Mouse (Mus musculus): ENCODE data around the gene Timm50. TPM values are rescaled to one million over a fixed set of nuclear protein-coding genes. Genes with fewer than 3 reads are reported as not detected.

Gene Timm50
- 64.2 and 71.4 TPM in 2 replicates for polyA plus RNA-seq (2012; rRNA removed)

DNA sequence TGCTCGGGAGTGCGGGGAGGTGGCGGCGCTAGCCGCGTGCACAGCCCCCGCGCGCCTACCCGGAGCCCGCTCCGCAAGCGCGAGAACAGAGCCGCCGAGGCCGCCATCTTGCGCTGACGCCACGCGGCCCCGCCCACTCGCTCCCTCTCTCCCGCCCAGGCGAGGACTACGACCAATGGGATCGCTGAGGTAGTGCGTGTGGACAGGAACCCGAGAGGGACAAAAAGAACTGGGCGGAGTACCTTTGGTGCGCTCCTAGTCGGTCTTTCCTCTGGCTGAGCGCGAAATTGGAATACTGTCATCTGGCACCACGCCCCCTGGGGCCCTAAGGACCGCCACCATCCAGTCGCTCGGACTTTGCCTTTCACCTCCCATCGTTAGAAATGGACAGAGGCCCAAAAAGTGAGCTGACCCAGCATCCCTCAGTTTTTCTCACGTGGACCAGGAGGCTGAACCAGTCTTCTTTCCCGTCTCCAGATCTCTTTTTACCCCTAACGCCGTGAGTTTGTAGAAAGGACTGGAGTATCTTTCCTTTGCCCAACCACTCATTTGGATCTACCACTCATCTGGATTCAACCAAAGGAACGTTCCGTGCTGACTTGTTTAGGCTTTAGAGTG lies at the start of gene Timm50:
Gene Timm50 (minus strand): TSS at position 147 of the 618 bp plus-strand sequence.

DNA sequence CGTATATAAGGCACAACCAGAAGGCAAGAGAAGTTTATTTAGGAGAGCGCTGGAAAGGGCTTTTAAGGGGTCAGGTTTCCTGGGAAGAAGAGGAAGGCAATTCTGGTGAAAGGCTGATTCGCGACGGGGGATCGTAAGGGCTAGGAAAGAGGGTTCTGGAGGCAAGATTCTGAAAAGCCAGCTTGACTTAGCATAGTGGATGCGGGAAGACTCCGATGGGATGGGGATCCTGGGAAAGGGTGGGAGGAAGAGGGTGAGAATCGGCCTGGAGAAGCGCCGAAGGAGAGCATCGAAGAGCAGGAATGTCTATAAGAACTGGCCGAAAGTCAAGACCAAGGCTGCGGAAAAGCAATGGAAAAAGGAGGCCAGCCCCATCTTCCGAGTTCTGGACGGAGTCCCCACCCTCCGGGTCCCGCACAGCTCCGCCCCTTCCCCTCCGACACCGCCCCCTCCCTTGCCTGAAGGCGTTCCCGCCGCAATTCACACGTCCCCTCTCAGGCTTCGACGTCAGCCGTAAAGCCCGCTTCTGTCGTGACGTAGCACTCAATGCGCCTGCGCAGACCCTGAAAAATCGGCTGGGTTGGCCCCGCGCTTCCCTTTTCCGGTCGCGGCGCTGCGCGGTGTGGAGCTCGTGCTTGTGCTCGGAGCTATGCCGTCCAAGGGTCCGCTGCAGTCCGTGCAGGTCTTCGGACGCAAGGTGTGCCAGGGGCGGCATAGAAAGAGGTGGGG lies 38.4 kb upstream of the Timm50 start, which contains the start of gene Rps16:
Gene Rps16 (plus strand): TSS at position 498 of the 729 bp plus-strand sequence.

DNA sequence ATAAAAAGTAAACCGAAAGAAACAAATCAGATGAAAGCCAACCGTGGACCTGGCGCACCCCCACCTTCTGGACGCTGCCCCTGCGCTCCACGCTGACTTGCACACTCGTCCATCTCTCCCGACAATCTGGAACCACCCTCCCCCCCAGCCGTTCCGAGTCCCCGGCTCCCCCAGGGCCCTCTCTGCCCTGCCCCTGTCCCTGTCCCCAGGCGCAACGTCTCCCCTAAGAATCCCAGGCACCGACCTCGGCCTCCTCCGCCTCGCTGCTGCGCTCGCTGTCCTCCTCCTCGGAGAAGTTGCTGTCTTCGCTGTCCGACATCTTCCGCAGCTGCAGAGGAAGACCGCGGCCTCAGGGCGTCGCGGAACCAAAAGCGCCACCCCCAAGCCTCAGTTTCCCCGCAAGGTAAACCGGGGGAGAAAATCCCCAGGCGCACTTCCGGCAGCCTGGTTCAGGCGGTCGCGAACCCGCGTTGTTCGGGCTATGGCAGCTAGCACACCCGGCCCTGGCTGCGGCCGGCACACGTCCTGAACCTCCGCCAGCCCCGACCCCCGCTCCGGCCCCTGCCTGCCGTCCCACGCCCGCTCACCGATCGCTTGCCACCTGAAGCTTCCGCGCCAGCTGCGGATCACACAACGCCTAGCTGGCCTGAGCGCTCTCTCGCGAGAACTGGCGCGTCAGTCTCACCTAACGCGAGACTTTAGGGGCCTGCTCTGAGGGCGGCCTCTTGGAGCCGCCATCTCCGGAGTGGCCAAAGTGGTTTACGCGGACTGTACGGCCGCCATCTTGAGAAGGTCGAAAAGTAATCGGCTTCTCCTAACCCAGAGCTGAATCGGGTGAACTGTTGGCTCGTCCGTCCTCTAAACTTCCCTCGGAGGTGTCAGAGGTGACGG lies 26.5 kb upstream of the Timm50 start, which contains the start of gene Supt5:
Gene Supt5 (minus strand): TSS at position 639 of the 891 bp plus-strand sequence.

DNA sequence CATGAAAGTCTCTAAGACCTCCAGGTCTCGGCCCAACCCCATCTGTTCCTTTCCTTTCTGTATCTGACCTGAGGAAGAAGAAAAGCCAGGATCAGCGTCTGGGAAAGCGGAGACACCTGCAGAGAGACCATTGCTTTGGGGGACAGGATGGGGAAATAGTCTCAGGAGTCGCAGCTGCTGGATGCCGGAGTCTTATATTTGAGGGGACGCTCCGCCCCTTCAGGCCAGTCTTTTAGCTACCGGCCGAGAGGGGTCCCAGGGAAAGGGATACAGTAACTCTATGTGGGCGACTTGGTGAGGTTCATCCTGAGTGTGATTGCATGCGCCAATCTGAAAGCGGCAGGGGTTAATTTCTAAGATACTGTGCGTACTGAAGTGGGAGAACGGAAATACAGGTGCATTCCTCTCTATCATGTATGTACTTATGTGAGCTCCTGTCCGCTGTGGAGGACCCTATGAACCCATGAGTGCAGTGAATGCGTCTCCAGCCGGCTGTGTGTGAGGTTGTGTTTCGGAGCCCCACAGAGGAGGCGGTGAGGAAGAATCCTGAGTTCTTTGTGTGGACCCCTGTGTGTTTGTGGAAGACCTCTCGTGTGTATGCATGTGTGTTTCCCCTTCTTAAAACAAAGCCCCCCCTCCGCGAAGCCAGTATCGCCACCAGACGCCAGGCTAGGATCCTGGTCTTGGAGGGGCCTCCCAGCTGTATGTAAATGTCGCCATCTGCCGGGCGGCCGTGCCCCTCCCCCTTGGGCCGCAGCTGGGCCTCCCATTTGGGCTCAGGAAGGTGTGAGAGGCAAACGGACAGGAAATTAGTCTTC lies 10.0 kb downstream of the Timm50 start, which contains the start of gene Dll3:
Gene Dll3 (minus strand): TSS at position 623 of the 818 bp plus-strand sequence.

DNA sequence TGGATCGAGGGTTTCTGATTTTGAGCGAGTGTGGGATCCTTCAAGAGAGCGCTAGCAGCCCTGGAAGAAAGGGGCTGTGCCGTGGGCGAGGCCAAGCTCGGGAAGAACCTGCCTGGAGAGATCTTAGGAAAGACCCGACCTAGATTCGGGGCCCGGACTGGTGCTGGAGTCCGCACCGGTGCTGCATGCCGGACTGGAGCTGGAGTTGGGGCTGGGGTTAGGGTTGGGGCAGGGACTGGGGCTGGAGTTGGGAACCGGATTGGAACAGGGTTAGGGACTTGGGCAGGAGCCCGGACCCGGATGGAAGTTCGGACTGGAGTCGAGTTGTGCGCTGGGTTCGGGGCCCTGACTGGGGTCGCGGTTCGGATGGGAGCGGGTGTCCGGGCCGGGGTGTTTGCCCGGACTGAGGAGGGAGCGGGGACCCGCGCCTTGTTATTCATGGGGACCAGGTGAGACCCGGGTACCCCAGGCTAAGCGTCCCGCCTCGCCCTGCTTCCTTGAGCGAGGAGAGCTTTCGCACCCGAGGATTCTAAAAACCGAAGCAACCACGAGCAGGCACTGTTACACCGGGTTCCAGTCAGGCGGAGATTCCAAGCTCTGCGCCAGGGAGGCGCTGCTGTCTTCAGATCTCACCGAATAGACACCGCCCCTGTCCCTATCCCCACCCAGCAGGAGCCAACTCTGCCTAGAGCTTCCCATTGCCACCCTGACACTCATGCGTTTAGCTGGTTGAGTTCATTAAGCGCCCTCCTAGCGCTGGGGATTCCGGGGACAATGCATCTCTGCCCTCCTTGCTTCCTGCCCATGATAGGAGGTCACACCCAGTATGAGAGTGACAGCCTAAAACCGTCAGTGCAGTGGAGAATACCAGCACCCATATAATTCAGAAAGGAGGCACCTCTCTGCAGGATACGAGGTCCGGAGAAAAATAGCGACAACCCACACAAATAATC lies 21.0 kb downstream of the Timm50 start, which contains the start of gene Selenov:
Gene Selenov (minus strand): TSS at position 549 of the 953 bp plus-strand sequence.

DNA sequence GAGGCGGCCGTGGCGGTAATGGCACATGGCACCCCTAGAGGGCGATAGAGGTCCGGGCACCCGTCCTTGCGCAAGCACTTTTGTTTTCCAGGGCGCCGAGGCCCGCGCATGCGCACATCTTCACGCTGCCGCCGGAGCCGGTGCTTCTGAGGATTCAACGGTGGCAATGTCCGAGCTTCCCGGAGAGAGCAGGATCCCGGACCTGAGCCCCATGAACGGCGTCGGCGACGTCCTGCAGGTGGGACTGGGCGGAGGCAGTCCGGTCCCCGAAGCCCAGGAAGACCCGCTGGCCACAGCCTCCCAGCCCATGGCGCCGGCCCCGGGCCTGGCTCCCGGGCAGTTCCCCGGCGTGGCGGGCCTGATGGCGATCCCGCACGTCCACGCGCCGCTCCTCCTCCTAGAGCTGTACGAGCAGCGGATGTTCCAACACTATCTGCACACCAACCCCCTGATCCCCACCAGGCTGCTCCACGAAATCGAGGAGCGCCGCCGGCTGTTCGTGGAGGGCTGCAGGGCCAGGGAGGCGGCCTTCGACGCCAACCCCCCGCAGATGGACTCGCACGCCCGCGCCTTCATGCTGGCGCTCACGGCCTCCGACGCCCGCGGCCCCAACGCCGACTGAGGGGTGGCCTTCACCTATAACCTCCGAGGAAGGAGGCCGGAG lies 34.1 kb downstream of the Timm50 start, which contains the start of gene Eid2b:
Gene Eid2b (plus strand): TSS at position 125 of the 664 bp plus-strand sequence.

DNA sequence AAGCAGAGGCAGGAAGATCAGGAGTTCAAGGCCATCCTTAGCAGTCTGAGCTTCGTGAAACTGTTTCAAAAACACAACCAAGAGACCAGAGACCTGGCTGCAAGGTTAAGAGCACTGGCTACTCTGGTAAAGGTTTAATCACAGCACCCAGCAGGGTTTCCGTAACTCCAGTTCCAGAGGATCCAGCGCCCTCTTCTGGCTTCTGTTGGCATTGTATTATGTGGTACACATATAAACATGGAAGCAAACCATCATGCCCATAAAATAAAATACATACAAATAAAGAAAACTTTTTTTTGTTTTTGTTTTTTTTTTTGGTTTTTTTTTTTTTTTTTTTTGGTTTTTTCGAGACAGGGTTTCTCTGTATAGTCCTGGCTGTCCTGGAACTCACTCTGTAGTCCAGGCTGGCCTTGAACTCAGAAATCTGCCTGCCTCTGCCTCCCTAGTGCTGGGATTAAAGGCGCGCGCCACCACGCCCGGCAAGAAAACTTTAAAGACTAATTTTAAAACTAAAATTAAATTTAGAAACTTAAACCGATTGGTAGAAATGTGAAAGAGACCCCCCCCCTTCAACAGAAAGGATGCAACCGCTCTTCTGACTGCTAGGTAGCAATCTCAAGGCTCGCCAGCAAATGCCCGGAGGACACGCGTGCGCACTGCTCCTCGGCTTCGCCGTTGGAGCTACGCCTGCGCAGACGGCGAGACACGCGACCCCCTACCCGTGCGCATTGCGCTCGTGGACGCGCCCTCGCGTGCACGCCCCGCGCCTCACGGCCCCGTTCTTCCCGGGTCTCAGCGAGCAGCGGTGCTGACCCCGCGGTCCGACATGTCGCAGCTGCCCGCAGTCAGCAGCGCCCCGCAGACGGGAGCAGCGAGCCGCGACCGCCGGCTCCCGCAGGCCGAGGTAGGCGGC lies 44.5 kb downstream of the Timm50 start, which contains the start of gene Eid2:
Gene Eid2 (plus strand): TSS at position 753 of the 913 bp plus-strand sequence.

Other genes starting within 250 kb of the Timm50 start
- 3,234 and 3,450 TPM in 2 replicates for gene Fcgbp, start 240.8 kb downstream of the Timm50 start, polyA plus RNA-seq (2012; rRNA removed)
- gene 9530053A07Rik, start 182.6 kb downstream of the Timm50 start, polyA plus RNA-seq (2012; rRNA removed) = 0.41 and 0.66 TPM in 2 replicates
- gene Fbl, start 142.4 kb downstream of the Timm50 start, polyA plus RNA-seq (2012; rRNA removed) = 25.7 and 29.3 TPM in 2 replicates
- gene Dyrk1b, start 132.6 kb downstream of the Timm50 start, polyA plus RNA-seq (2012; rRNA removed) = 38.3 and 38.8 TPM in 2 replicates
- gene Eid2, start 44.2 kb downstream of the Timm50 start, polyA plus RNA-seq (2012; rRNA removed) = 6.1 and 6.9 TPM in 2 replicates
- 9.7 and 11.1 TPM in 2 replicates for gene Eid2b, start 34.3 kb downstream of the Timm50 start, polyA plus RNA-seq (2012; rRNA removed)
- 0.12 TPM in 1 of 2 replicates, not detected in the other for gene Selenov, start 20.9 kb downstream of the Timm50 start, polyA plus RNA-seq (2012; rRNA removed)
- gene Dll3, start 9.8 kb downstream of the Timm50 start, polyA plus RNA-seq (2012; rRNA removed) = 0.59 and 0.84 TPM in 2 replicates
- gene Supt5, start 26.7 kb upstream of the Timm50 start, polyA plus RNA-seq (2012; rRNA removed) = 99.8 and 106 TPM in 2 replicates
- gene Rps16, start 38.6 kb upstream of the Timm50 start, polyA plus RNA-seq (2012; rRNA removed) = 1,165 and 1,439 TPM in 2 replicates
- 24.4 and 27.5 TPM in 2 replicates for gene Plekhg2, start 60.5 kb upstream of the Timm50 start, polyA plus RNA-seq (2012; rRNA removed)
- 66.9 and 93.6 TPM in 2 replicates for gene Zfp36, start 68.2 kb upstream of the Timm50 start, polyA plus RNA-seq (2012; rRNA removed)
- gene Med29, start 80.6 kb upstream of the Timm50 start, polyA plus RNA-seq (2012; rRNA removed) = 46.6 and 48.5 TPM in 2 replicates
- 77.0 and 82.7 TPM in 2 replicates for gene Paf1, start 80.9 kb upstream of the Timm50 start, polyA plus RNA-seq (2012; rRNA removed)
- 7.5 and 12.5 TPM in 2 replicates for gene Gmfg, start 125.4 kb upstream of the Timm50 start, polyA plus RNA-seq (2012; rRNA removed)
- 5.8 and 6.1 TPM in 2 replicates for gene Lrfn1, start 139.9 kb upstream of the Timm50 start, polyA plus RNA-seq (2012; rRNA removed)
- not detected in 2 replicates for gene Ifnl2, start 198.4 kb upstream of the Timm50 start, polyA plus RNA-seq (2012; rRNA removed)
- not detected in 2 replicates for gene Ifnl3, start 210.8 kb upstream of the Timm50 start, polyA plus RNA-seq (2012; rRNA removed)
- 4,353 and 7,367 TPM in 2 replicates for gene Sycn, start 228.8 kb upstream of the Timm50 start, polyA plus RNA-seq (2012; rRNA removed)
- gene Nccrp1, start 235.2 kb upstream of the Timm50 start, polyA plus RNA-seq (2012; rRNA removed) = 4.8 and 11.5 TPM in 2 replicates